Mouse (Mus musculus) erythroid progenitor cell, adult 5-6 weeks (primary cell): Measurements from ENCODE around the gene Sp6. TPM values are rescaled to one million over a fixed set of nuclear protein-coding genes. Genes with fewer than 3 reads are reported as not detected.
A peak's percentile ranks its signal among the peaks of the same experiment; 100 is the strongest.

ENCODE experiments used
- ATAC-seq: replicated peaks from 2 replicates; pipeline ENCODE4 v1.8.0; 2016; ENCODE audit warnings: moderate number of reproducible peaks, mild to moderate bottlenecking, moderate TSS enrichment, inconsistent platforms; ENCODE audit not compliant: poor library complexity, low FRiP score, severe bottlenecking
- total RNA-seq, 2 experiments: library from RNA; stranded (forward) in 1 of 2; stranded (reverse) in 1 of 2; fragments of 150-400 nt in 1 of 2; fragments of 186-747, 209-891 nt in 1 of 2; gene quantifications; 2 replicates each; pipeline versions ENCODE4 v1.2.3 to v1.2.4; 2015 to 2017; ENCODE audit warnings: low replicate concordance in 2 of 2

The Sp6 gene
- total RNA-seq (2015; ENCODE audit: low replicate concordance): not detected in 2 replicates
- total RNA-seq (2017; ENCODE audit: low replicate concordance): not detected in 2 replicates

DNA sequence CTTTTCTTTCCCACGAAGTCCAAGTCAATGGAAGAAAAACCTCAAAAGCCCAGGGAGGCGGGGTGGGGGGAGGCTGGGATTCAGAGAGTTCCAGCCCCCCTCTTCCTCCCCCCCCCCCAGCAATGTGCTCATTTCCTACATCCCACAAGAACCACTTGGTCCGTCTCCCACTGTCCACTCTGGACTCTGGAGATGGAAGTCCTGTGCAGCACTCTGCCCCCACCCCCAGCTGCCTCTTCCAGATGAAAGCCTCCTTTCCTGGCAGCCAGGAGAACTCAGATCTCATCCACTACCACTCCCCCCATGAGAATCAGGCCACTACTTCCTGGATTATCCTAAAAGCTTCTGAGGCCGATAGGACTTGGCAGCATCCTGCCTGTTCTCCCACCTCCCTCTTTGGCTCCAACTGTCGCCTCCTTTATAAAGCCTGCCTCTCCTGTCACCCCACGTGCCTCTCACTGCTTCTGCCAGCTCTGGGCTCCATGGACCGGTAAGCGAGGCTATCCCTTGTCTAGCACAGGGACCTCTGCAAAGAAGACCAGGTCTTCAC is at the start of gene Sp6:
Sp6 (plus strand) TSS at position 274 of the 550 bp plus-strand sequence.
- ATAC-seq: no peak

DNA sequence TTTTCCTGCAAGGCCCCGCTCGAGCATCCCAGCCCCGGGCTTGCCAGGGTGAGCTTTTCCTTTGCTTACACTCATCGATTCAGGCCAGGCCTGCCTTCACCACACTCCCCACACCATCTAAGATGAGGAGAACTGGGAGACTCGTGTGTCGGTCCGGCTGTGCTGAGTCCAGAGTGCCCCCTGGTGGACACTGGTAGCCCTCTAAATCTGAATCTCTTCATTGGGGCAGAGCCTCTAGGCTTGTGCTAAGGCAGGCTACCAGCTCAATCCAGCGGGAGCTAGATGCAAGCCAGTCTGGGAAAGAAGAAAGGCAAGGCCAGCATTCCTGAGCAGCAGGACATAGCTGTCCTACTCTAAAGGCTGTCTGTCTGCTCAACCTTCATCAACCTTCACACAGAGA is 49.6 kb upstream of the Sp6 start:
- ATAC-seq: peak; percentile 89

DNA sequence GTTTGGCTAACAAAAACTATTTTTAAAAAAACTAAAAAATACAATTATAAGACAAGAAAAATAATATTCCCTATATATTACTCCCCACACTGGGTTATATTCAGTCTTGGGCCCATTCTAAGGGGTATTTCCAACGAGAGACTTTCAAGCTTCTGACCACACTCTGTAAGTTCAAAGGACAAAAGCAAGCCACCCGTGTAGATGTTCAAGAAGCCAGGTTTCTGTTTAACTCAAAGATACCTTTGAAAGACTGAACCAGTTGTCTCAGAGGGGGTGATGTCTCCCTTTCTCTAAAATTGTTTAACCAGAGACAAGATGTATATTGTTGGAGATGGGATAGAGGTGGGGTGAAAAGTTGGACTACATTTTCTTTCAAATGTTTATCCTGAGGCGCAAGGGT is 47.0 kb upstream of the Sp6 start:
- ATAC-seq: no peak

DNA sequence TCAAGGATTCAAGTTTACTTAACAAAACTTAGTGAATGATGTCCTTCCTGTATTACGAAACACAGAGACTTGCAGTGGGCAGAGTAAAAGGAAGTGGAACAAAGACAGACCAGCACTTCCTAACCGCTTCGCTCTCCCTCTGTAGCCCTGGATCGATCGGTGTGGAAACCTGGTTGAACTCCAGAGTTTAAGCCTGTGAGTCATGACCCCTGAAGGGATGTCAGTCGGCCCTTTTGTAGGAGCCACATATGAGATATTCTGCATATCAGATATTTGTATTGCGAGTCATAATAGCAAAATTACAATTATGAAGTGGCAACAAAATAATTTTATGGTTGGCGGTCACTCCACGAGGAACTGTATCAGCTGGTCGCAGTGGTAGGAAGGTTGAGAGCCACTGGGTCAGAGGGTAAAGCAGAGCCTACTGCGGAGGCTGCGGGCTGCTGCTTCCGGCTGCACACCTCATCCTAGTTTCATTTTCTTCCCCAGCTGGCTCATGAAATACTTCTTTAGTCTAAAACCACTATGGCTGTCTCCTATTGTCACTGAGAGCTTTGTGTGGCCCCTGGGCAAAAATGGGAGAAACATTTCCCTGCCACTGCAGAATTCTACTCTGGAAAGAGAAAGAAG is 46.2 kb upstream of the Sp6 start:
- no peak for ATAC-seq

DNA sequence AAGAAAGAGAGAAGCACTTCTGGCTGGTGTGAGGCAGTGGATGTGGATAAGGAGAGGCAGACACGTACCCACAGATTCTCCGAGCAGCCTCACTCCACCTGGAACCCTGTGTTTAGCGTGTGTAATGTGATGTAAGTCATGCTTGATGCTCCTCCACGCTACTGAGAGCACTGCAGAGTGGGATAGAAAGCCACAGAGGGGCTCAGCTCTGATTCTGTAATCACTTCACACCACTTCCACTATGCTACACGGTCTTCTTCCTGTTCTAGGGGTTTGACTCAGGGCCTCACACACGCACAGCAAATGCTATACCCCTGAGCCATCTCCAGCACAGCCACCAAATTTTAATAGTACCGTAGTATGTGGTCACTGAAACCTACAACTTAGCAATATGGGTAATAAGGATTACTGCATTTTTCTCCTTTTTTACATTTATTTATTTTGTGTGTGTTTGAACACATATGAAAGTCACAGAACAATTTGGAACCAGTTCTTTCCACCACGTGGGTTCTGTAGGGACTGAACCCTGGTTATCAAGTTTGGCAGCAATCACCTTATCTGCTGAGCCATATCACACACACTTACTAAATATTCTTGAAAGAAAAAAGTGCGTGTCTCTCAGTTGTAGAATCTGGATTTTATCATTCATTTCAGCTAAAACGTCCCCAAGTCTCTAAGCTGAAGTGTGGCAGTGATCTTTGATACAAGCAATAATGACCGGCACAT is 45.5 kb upstream of the Sp6 start:
- 0 out of 2 replicates have a peak, but pooled peaks have one; percentile 25 for ATAC-seq

DNA sequence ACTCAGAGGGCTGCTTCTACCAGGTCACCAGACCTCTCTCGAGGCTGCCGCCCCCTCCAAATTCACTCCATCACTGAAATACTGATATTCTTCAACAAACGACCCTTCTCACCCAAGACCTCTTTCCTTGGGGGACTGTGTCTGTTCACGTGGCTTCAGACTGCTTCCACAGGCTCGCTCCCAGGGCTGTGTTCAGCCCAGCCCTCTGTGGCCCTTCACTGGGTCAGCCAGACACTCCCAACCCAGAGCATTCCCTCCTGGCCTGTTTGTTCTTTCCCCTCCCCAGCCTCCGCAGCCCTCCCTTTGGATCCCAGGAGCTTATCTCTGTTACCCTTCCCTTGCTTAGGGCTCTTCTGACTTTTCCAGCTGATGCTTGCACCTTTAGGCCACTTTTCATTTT is 44.7 kb upstream of the Sp6 start:
- ATAC-seq: no peak

DNA sequence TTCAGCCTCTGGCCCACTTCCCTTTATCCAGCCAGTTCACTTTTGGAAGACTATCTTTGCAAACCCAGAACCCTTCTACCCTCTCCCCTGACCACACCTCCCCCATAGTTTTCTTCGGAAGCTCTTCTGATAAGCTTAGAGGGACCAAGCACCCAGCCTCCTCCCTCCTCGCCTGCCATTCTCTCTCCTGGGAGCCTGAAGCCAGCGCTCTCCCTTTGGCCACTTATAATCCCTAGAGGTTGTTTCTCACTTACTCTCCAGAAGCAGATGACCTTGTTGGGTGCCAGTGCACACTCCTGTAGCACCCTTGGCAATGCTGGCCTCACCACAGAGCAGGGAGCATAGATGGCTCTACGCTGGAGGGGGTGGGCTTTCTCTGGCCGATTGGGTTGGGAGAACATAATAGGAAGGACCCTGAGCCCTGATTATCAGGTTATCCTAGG is 43.9 kb upstream of the Sp6 start:
- ATAC-seq: peak; percentile 41

DNA sequence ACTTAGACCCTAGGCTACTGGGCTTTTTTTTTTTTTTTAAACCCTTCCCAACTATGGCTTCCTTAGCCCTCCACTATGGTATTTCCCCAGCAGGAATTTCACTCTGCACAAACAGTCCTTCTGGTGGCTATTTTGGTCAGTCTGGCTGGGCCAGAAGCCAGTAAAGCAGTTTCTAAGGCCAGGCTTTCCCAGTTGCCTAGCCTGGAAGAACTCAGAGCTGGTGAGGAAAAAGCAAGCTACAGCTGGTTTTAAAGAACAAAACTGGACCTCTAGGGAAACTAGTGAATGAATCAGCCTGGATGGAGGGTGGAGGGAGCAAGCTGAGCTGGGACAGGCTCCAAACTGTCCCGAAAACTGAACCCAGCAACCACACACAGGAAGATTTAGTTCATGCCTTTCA is 43.4 kb upstream of the Sp6 start:
- ATAC-seq: no peak

DNA sequence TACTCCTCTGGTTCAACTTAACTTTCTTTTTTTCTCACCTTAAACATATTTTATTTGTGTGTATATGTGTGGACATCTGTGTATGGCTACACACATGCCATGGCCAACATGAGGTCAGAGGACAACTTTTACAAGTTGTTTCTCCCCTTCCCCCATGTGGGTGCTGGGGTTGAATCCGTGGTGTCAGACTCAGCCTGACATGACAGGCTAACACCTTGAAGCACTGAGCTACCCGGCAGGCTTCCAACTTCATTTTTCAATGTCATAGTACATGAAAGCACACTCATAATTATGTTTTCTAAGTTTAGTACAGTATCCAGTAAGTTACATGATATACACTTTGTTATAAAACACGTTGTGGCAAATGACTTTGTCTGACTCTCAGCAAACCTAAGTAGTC is 42.9 kb upstream of the Sp6 start:
- ATAC-seq: no peak

DNA sequence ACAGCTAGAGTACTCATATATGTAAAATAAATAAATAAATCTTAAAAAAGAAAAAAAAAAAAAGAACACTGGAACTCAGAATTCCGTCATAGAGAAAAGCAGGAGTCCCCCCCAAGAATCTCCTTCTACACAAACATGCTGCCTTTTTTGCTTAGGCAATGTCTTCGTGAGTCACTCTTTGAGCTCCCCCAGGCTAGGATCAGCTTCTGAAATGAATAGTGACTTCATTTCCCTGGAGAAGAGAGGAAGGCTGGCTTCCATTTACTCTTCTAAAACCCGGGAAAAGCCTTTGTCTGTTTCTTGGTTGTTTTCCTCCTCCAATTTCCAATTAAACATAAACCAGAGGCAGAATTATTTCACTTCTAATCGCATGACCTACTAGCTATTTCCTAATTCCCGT is 40.3 kb upstream of the Sp6 start:
- ATAC-seq: no peak

DNA sequence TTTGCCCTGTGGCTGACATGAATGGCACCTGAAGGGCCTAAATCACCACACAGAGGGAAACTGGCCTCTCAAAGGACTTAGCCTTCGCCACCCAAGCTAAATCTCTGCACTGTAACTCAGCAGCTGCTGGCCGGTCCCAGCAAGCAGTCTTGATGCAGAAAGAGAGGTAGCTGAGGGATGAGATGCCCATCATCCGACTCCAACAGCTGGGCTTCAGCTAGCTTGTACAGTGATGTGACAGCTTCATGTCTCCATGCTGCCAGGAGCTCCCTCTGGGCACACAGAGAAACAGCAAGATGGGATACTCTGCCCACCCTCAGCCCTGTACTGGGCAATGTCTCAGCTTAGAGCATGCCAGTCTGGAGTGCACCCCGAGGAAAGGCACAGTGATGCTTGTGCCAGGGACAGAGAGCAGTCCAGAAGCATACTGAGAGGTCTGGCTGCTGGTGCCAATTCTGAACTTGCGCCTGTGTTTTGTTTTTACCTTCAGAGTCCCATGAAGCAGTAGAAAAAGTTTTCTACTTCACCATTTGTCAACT is 39.7 kb upstream of the Sp6 start:
- ATAC-seq: no peak

DNA sequence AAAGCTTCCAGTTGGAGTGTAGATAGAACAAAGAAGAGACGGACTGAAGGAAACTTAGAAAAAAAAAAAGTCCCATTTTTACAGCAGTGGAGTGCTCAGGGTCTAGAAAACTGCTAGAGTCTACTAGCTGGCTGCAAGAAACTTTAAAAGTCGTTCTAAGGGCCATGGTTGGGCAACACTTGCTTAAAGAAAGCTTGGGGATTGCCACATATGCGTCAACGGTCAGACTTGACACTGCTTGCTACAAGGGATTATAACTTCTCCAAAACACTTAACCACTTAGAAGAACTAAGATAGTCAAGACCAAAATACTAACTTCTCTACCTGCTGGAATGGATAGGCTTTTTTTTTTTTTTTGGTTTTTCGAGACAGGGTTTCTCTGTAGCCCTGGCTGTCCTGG is 38.4 kb upstream of the Sp6 start:
- no peak for ATAC-seq

DNA sequence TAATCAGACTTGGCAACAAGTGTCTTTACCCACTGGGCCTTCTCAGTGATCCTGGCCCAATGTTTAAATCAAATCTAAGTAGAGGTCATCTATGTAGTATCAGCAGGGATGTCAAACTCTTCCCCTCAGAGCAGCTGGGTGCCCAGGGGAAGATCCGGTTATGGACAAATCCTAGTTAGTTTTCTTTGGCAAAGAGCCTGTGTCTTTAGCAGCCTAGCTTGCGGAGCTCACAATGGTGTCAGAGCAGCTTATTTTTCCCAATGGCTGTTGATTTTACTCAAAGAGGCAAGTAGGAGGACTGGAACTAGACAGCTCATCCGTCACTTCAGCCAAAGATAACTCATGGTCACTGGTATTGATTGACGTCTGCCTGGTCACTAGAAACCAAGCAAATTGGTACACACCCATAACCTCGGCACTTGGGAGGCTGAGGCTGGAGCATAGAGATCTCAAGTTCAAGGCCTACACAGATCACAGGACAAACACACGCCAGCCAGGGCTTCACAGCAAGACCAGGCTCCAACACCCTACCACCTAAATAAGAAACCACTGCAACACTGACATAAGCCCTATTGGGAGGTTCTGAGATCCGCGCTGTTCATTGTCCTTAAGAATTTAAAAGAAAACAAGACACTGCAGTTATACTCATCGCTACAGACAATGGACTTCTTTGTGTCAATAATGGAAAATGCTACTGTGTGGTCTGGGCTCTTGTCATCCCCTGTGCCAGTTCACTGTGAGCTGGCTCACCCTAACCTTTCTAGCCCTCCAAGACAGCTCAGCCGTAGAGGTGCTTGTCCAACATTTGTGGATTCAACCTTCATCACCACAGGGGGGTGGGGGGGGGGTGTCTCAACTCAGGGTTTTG is 37.4 kb upstream of the Sp6 start:
- no peak for ATAC-seq

DNA sequence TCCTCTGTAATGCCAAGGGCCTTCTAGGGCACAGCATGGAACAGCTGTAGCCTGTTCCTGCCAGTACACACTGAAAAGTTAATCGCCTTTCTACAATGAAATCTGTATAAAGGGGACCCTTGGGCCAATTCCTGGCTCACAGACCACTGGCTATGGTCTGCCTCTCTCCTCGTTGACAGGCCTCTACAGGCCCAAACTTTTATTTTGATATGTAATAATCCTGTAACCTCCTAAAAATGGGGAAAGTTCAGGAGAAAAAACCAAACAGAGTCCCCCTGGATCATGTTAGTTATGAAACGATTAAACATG is 36.9 kb upstream of the Sp6 start:
- ATAC-seq: no peak

DNA sequence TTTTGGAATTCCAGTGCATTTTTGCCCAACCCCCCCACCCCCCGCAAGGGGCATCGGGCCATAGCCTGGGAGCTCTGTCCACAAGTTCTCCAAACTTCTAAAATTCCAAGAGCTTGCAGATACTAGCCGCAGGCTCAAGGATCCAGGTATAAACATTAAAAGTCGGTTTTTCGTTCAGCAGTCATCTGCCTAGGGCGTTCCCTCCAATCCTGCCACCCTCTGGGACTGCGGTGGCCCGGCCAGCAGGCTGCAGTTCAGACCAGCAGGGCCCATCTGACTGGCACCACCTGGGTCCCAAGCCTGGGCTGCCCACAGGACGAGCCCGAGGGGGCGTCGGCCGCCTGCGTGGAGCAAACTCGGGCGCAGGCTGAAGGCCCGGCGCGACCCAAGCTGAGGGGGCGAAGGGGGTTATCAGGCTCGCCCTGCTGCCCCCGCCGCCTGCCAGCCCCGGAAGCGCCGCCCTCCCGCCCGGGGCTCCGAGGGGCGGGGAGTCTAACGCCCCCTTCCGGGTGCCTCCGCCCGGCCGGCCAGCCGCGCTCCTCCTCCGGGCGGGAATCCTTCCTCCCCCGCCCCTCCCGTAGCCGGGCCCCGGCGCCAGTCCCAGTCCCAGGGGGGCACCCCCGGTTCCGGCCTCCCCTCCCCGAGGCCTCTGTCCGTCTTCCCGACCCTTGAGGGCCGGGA is 36.1 kb upstream of the Sp6 start:
- ATAC-seq: peak; percentile 56

DNA sequence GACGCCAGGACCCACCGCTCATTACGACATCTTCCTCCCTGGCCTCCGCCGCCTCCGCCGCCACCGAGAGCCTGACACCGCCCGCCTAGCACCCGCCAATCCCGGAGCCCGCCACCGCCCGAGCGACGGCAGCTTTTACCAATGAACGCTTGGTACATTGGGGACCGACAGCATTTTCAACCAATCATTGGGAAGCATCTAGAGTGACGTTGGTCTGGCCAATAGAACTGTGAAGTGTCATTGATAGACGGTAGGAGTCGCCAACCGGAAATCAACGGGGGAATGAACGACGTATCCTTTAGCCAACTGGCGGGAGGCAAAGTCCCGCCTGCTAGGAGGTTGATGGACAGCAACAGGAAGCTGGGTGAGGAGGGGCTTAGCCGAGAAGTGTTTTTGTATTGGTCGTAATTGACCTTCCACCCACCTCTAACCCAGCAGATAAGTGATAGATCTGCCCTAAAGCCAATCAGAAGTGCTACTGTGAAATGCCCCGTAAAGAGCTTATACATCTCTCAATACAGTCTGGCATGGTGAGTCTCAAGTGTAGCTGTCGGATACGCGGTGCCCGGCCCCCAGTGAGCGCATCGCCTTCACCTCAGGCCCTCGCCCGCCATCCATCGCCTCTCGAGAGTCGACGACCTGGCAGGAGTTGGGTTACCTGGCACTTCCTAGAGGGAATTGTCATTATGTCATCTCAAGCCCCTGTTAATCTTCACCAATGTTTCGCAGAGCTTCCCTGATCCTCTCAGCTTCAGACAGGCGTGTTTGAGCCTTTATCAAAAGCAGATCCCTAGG is 35.4 kb upstream of the Sp6 start:
- peak; percentile 87 for ATAC-seq

DNA sequence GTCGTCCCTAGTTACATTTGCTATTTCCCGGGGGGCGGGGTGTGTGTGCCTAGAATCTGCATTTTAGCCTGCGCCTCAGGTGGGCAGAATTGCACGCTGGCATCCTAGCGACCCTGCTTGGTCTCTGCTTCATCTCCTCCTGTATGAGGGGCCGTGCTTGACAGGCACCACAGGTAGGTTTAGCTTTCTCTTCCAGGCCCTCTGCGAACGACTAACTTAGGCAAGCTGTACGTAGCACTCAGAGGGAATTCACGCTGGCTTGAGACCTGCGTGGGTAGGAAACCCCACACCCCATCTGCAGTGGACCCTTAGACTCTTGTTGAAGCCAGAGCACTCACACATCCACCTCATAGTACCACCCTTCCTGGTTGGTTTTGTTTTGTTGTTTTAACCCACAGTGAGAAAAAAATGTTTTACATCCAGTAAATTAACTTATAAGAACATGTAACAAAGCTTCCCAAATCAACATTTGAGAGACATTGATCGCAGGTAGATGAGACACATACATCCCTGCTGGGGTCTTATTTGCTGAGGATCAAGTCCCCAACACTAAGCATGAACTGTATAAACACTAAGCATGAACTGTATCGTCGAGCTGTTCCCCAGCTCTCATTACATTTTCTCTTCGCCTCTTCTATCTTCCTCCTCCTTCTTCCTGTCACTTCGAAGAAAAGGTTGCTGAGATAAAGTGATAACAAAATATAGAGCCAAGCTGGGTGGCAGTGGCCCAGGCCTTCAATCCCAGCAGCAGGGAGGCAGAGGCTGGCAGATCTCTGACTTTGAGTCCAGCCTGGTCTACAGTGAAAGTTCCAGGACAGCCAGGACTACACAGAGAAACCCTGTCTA is 34.6 kb upstream of the Sp6 start:
- ATAC-seq: no peak

DNA sequence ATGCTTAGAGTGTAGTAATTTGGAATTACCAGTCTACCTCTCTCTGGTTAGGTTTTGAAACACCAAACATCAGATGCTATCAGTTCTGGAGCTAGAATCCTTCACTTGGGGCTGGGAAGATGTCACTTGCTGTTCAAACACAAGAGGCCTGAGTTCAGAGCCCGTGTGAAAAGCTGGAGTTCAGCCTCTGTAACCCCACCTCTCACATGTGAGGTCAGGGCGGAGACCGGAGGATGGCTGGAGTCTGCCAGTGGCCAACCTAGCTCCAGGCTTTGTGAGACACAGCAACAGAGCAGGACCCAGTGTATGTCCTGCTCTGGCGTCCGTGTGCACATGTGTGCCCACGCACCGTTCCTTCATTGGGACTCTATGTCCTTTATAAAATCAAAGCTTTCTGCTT is 33.9 kb upstream of the Sp6 start:
- no peak for ATAC-seq
